Mouse (Mus musculus): ENCODE data around the gene Sdk2.

Gene Sdk2

DNA sequence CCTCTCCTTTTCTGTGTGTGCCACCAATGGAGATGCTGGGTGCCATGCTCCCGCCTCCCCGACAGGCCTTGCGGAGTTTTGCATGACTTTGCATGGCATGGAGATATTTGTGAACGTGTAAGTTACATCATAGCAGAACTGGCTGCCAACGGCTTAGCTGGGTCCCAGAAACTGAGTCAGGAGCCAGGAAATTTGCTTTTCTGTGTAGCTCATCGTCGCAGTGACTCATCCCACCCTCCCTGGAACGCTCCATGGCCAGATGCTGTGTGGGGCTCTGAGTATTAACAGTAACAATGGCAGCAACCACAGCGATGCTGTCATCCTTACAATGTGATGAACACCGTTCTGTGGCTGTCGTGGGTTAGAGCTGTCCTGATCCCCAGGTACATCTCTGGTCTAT, 139.6 kb downstream of the Sdk2 start:
- peak; percentile 86 for DNase-seq

DNA sequence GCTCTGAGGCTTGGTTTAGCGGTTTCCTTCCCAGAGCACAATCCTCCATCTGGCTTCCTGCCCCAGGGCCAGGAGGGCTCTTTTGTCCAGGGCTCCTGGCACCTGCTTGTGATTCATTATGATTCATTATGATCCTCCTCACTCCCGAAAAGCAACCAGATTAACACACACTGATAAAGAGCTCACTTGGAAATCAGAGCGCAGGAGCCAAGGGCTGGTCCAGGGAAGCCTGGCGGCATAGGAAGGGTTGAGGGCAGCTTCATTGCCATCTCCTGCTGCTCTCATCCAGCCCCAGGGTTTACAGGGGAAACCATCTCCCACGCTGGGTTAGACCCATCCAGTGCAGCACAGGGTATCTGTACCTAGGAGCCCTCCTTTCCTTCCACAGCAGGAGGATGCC, 143.7 kb downstream of the Sdk2 start:
- DNase-seq = no peak

DNA sequence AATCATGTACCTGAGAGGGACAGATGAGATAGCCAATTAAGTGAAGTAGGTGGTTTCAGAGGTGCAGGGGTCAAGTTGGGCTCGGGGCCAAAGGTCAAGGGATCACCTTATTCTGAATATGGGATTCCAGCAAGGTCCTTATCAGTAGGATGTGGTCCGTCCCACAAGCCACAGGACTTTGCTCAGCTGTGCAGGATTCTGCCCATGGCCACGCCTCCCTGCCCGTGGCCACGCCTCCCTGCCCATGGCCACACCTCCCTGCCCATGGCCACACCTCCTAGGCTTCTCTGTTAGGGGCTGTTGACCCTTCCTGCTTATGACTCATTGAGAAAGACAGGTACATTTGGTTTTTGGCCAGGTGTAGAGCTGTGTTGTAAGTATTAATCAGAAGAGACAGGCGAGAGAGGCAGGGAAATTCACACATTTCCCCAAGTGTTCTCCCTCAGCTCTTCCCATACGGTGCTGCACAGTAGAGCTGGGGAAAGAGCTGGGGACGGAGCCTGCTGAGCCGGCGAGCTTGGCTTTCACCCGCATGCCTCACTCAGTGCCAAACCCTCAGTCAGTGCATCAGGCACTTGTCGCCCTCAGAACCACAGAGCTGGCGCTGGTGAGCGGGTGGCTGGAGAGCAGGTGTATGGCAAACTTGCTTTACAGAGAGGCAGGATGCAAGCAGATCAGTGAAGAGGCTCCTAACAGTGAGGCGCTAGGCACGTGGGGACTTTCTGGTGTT, 163.6 kb downstream of the Sdk2 start:
- DNase-seq = no peak

GRCm38 (mm10) chr11:113901906-113902305, 164.9 kb downstream of the Sdk2 start:
- no peak for DNase-seq

GRCm38 (mm10) chr11:113898671-113899070, 168.2 kb downstream of the Sdk2 start:
- no peak for DNase-seq

DNA sequence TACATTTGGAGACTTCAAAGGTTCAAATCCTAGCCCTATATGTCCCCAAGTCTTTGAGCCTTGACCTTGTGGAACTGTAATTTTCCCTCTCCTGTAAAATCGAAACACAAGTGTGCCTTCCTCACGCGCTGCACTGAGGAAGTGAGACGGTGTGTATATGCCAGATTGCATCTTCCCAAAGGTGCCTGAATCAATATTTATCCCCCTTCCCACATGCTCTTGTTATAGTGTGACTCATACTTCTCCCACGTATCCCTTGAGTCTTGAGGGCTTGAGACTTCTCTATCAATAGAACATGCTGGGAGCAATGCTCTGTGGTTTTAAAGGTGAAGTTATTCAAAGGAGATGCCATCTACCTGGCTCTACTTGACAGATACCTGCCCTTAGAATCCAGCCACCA, 170.8 kb downstream of the Sdk2 start:
- no peak for DNase-seq

- DNase-seq = peak; percentile 48
Measured at GRCm38 (mm10) chr11:113892924-113893323, 173.9 kb downstream of the Sdk2 start.

- no peak for DNase-seq
Measured at GRCm38 (mm10) chr11:113892067-113892466, 174.8 kb downstream of the Sdk2 start.

DNA sequence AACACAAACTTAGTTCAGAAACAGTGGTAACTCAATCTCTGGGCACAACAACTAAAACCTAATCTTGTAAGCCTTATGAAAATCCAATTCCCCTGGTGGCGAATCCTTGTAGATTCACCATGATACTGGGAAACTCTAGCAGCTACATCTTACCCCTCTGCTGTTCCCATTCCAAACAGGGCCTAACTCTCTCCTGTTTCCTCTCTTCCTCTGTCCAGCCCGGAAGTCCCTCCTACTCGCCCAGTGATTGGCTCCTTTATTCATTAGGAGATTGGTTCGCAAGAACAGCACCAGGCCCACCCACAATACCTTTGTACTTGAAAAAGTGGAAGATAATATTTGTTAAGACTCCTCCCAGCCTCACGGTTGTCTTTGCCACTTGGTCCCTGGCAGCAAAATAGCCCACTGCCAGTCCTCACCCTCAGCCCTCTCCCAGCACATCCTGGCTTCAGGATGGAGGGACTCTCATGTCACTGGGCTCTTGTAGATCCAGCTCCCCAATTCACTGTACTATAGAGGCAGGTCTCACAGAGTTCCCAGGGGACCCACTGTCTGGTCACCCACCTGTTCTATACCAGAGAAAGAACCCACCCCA, 178.6 kb downstream of the Sdk2 start:
- no peak for DNase-seq

DNA sequence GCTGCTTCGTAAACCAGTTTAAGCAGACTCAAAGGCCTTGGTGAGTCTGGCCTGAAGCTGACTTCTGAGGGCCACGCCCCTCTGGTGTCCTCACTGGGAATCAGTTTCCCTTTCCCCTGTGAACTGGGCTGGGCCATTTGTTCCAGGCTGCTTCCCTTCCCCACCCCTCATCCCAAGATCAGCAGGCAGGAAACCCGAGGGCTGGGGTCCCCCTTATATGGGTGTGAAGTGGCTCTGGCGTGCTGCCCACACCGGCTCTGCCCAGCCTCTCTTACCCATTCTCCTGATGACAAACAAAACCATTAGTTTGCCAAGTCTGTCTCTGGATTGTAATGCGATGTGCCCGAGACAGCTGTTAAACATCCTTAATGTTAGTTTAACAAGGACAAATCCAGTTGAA, 180.5 kb downstream of the Sdk2 start:
- no peak for DNase-seq

DNA sequence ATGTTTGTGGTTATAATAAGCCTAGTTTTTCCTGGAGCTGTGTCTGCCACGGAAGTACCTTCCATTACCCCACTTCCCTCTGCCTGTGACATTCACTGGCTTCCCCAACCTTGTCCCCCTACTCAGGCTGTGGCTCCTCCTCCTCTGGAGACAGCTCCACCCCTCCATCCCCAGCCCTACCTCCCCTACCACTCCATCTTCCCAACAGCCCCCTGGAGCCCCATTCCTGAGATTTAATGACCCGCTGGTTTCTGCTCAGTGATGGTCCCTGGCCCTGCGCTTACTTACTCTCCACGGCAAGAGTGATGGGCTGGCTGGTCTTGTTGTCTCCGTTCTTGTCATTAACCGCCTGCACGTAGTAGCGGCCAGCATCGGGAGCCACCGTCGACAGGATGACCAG, 181.9 kb downstream of the Sdk2 start:
- no peak for DNase-seq

DNA sequence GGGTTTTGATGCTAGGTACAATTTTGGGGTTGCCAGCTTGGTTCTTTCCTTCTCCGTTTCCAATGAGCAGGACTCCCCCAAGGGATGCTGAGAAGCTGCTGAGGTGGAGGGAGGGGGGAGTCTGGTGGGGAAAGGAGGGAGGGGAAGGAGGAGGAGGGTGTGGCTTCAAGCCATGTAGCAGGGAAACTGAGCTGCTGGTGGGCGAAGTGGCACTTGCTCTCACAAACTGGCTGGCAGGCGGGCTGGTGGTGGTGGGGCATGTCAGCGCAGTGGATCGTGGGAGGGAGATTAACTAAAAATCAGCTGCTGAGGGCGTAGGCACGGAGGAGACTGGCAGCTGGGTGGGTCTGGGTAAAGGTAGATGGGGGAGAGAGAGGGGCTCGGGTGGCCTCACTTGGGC, 183.8 kb downstream of the Sdk2 start:
- peak; percentile 74 for DNase-seq

DNA sequence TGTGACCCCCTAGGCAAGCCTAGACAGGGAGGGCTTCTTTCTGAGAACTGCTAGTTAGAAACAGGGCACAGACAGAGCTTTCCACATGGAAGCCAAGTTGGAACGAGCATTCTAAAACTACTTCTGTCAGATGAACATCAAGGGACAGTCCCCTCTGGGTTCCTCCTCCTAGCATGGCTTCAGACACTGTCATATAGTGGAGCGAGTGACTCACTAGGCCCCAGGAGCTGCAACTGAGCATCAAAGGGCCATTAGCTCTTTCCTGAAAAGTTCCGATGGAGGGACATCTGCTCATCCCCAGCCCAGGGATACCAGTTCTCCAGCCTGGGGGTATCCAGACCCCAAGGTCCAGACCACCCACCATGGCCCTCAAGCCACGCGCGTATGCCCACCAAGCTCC, 185.0 kb downstream of the Sdk2 start:
- no peak for DNase-seq

DNA sequence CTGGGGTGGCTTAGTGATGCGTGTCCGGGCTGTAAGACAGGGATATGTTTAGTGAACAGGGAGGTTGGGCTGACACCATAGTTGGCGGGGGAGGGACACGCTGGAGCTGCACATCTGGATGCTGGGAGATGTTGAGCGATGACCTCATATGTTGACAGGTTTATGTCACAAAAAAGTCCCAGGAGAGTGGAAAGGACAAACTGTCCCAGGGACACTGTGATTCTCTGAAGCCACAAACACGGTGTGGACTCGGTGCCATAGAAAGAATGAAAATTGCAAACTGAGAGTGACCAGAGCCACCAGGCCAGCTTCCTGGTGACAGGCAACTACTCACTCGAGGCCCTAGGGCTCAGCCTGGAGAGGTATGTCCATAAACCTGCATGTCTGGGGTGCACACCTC, 199.8 kb downstream of the Sdk2 start:
- DNase-seq = no peak

GRCm38 (mm10) chr11:113865627-113866026, 201.2 kb downstream of the Sdk2 start:
- peak; percentile 76 for DNase-seq

DNA sequence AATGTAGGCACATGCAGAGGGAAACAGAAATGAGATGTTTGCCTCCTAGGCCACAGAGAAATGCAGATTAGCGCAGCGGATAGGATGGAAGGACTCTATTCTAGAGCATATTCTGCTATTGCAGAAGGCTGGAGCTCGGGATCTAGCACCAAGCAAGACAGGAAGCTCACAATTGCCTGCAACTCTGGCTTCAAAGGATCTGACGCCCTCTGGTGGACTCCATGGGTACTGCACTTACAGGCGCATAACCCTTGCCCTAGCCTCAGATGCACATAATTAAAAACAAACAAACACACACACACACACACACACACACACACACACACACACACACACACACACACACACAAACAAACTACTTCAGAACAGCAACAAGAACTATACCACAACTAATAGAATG, 203.4 kb downstream of the Sdk2 start:
- no peak for DNase-seq

- no peak for DNase-seq
Measured at GRCm38 (mm10) chr11:113855661-113856060, 211.2 kb downstream of the Sdk2 start.

DNA sequence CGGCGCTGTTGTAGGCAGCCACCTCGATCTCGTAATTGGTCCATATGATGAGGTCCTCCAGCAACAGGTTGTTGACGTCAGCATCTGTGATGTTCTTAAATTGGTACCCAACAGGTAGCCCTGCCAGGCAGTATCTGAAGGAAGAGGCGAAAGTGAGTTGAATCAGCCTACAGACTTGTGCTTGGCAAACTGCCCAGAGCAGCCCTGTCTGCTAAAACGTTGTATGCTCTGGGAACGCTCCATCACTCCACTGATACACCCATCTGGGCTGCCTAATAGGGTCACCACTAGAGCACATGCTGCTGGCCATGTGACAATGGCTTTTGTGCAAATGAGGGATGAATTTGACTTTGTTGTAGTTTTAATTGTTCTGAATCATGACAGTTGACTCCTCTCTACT, 215.1 kb downstream of the Sdk2 start:
- DNase-seq = peak; percentile 17

DNA sequence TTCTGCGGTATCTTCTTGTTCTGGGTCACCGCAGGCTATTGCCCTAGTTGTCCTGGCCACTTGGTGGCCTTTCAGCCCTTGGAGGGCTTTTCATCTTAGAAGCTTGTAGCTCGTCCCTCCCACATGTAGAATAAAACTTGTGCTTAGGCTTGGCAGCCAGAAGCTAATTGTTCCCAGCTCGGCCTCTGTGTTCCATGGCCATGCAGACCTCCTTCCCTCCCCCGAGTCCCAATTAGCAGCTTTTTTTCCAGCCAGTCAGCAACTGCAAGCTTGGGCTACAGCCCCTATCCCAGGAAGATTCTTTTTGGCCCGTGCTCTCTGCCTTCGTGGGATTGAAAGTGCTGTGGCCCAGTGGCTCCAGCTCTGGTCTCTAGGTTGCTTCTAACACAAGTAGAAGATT, 217.5 kb downstream of the Sdk2 start:
- DNase-seq = no peak

DNA sequence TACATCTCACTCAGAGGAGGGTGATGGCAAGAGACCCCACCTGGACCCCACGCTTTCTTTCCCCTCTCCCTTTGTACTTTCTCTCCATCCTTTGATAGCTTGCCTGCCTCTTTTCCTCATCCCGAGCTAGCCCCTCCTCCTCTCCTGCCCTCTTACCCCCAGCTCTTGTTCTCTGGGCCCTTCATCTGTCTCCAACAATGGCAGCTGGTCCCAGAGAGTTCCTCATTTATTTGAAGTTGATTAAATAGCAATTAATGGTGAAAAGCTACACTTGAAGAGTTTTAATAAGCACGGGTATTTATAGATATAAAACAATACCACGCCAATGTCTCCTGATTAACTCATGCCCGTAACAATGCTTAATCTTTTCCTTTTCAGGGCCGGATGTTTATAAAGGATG, 222.9 kb downstream of the Sdk2 start:
- no peak for DNase-seq

DNA sequence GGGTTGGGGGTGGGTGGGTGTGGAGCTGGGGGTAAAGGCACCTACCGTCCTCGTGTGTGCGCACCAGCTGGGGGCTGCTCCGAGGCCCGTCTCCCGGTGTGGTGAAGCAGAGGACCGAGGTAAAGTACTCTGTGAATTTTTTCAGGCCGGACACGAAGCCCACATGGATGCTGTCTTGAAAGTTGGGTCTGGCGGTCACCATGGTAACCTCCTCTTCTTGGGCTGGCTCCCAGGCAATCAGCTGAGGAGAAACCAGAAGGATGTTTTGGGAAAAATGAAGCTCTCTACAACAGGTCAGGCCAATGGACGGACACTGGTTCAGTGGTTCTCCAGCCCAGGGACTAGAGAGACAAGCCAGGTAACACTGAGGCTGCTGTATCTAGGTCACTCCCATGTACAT, 224.0 kb downstream of the Sdk2 start:
- no peak for DNase-seq

DNA sequence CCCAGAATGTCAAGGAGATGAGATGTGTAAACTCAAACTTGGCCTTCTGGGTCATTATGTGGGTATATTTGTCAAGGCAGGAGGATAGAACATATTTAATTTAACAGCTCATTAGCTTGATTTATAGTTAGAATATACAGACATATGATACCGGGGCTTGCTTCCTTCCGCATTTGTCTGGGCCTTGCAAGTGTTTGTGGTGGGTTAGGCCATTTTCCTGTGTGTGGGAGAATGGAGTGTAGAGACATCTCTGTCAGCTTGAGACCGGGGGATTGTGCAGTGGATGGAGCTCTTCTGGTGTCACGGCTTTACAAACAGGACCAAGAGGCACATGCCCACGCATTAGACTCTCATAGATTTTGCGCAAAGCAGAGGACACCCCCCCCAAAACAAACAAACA, 235.2 kb downstream of the Sdk2 start:
- DNase-seq = no peak

GRCm38 (mm10) chr11:113828081-113828554, 238.7 kb downstream of the Sdk2 start:
- no peak for DNase-seq

DNA sequence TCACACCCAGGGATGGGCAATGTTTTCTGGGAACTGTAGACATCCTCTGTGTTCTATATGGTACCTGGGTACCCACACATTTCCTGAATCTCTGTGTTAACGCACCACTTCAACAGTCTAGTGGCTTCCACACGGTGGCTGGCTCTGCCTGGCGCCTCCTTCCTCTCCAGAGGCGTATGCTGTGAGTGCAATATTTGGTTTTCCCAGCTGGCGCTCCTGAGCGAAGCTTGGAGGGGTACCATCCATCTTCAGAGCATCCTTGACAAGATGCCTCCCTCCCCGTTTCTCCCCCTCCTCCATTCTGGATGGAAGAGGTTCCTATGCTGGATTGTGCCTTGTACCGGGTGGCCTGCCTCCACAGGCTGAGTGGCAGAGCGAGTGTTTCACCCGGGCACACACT, 246.8 kb downstream of the Sdk2 start:
- peak; percentile 39 for DNase-seq

DNA sequence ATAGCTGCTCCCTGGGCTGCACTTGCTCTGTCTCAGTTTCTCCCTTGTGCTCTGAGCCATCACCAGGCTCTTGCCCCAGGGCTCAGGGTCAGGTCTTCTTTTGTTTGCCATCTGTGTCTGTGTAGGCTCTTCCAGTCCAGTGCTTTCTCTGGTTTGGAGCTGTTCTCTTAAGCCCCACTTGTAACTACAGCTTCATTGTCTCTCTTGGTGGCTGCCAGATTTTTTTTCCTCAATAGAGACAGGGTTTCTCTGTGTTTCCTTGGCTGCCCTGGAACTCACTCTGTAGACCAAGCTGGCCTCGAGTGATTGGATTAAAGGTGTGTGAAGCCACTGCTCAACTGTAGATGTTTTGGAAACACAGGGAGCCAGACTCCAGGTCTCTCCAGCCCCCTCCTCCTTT, 247.8 kb downstream of the Sdk2 start:
- DNase-seq = no peak

Data from right cerebral cortex, postnatal 25 days (tissue).